Mouse (Mus musculus) E14TG2a.4 (cell line): ENCODE data around the gene Aptx.

Experiments
- CTCF ChIP-seq: conservative IDR thresholded peaks from 2 replicates; pipeline ENCODE4 v1.5.1; 2014; ENCODE audit warnings: low read length
- NANOG ChIP-seq: IDR thresholded peaks from 2 replicates; pipeline ENCODE4 v1.6.1; 2014; ENCODE audit warnings: borderline replicate concordance, low read length, mixed read lengths
- POU5F1 ChIP-seq: IDR thresholded peaks from 2 replicates; pipeline ENCODE4 v1.6.1; 2014; ENCODE audit warnings: low read length, borderline replicate concordance

DNA sequence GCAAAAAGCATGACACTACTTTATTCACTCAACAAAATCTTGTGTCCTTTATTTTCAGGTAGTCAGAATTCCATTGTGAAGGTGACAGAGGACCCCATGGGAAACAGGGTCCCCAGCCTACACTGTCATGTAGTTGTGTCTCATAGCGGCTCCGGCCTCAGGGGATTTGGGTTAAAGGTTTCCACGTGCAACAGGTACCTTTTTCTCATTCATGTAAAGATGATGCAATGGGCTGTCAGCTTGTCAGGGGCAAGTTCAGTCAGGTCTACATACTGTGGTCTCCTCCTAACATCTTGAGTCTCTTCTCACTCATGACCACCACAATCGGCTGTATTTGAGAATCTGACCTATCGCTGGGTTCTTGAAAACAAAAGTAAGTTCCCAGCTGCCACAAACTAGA lies 20.6 kb downstream of the Aptx start:
- TF ChIP-seq CTCF = no peak
- no peak for TF ChIP-seq POU5F1
- no peak for TF ChIP-seq NANOG
